Mouse (Mus musculus) small intestine, adult 2 months (tissue): ENCODE data around the gene Pde4a.

Source experiments
- CTCF ChIP-seq: fragments of 200-500 bp; IDR thresholded peaks from 2 replicates; pipeline ENCODE4 v1.5.1; 2012; ENCODE audit warnings: low read depth, mild to moderate bottlenecking, control low read depth, inconsistent platforms, low read length, moderate library complexity, mixed read lengths; ENCODE audit not compliant: insufficient replicate concordance, insufficient read length; ENCODE audit errors: extremely low read depth
- POLR2A ChIP-seq: fragments of 200-500 bp; IDR thresholded peaks from 2 replicates; pipeline ENCODE4 v1.6.1; 2012; ENCODE audit warnings: low read depth, mild to moderate bottlenecking, control low read depth, inconsistent platforms, low read length, moderate library complexity

DNA sequence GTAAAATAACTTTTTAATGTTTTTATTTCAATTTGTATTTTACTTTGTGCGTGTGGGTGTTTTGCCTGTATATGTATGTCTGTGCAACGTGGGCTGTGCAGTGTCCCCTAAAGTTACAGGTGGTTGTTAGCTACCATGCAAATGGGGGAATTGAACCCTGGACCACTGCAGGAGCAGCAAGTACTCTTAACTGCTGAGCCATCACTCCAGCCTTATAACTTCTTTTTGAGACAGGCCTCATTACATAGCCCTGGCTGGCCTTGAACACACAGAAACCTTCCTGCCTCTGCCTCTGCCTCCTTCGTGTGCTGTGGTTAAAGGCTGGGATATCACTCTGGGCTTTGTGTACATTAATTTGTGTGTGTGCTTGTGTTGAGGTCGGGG lies 73.9 kb downstream of the Pde4a start:
- TF ChIP-seq POLR2A (no peak), CTCF (no peak)
